Mouse (Mus musculus) megakaryocyte, adult 5-6 weeks (primary cell): Measurements from ENCODE around the gene Ppp2r3a. TPM values are rescaled to one million over a fixed set of nuclear protein-coding genes. Genes with fewer than 3 reads are reported as not detected.

ENCODE experiments used
- ATAC-seq: 2 replicates; pipeline ENCODE4 v1.8.0; 2016; ENCODE audit warnings: mild to moderate bottlenecking, inconsistent platforms; ENCODE audit not compliant: poor library complexity, severe bottlenecking
- total RNA-seq, 2 experiments: library from RNA; stranded (forward) in 1 of 2; stranded (reverse) in 1 of 2; fragments of 153-499, 151-499 nt in 1 of 2; fragments of 221-1000, 200-1000 nt in 1 of 2; gene quantifications; 2 replicates each; pipeline versions ENCODE4 v1.2.3 to v1.2.4; 2015 to 2017

Gene Ppp2r3a
- total RNA-seq, 2 experiments from 2014 or later, result 3.5 to 5.6 TPM

DNA sequence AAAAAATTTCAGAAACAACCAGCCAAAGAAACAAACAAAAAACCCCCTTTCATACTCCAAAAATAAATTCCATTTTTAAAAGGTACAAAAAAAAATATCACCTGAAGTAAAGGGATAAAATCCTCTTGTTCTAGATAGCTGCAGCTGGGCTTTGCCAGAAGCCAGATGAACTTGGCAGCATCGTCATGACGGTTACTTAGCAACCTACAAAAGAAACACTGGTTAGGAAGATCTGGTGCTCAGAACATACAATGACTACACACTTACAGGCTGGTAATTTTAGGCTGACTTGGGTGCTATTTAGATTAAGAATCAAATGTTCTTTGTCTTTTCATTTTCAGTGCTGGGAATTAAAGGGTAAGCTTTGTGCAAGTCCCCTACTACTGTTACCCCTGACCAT, 71.4 kb downstream of the Ppp2r3a start:
- no peak for ATAC-seq

DNA sequence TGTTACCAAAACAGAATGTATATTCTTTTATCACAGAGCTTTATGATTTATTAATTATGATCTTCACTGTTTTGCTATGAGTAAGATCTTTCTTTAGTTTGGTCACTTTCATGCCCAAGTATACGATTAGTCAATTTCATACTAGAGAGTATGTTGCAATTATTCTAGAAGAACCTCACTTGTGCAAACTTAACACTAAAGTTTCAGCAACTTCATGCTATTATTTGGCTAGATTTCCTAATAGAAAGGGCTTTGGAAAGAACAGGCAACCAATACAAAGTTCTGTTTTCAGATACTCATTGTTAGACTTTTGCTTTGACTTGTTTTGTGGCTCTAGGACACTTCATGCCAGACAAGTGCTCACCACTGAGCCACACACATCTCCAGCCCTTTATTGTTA, 91.0 kb downstream of the Ppp2r3a start:
- peak; percentile 70 for ATAC-seq

DNA sequence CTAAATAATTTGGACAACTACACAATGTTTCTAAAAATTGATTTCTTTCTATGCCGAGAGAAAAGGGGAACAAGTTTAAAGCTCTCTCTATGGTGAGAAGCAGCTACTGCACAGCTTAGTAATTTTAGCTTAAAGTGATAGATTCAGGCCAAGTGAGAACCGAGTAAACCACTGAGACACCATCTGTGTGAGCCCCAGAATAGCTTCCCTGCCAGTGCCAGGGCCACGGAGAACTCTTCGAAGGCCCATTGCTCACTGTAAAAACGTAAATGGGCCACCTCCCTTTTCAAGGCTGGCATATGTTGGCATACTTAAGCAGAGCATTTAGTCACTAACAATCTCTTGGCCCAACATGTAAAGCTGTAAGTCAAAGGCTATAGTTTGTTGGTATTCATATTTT, 91.5 kb downstream of the Ppp2r3a start:
- ATAC-seq, result peak; percentile 48

GRCm38 (mm10) chr9:101159431-101159830, 92.2 kb downstream of the Ppp2r3a start:
- peak; percentile 85 for ATAC-seq

DNA sequence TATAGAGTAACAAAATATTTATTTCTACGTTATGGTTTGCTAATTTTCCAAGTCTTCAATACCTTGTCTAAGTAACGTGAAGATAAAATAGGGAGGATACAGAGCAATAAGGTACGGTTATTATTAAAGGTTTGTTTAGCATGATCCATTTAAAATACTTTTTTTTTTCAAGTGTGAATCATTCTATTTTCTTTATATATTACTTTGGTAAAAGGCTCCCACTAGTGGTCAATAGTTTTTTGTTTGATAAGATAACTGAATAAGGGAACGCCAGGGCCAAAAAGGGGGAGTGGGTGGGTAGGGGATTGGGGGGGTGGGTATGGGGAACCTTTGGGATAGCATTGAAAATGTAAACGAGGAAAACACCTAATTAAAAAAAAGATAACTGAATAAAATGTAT, 98.7 kb downstream of the Ppp2r3a start:
- no peak for ATAC-seq

GRCm38 (mm10) chr9:101143635-101144034, 108.0 kb downstream of the Ppp2r3a start:
- no peak for ATAC-seq

DNA sequence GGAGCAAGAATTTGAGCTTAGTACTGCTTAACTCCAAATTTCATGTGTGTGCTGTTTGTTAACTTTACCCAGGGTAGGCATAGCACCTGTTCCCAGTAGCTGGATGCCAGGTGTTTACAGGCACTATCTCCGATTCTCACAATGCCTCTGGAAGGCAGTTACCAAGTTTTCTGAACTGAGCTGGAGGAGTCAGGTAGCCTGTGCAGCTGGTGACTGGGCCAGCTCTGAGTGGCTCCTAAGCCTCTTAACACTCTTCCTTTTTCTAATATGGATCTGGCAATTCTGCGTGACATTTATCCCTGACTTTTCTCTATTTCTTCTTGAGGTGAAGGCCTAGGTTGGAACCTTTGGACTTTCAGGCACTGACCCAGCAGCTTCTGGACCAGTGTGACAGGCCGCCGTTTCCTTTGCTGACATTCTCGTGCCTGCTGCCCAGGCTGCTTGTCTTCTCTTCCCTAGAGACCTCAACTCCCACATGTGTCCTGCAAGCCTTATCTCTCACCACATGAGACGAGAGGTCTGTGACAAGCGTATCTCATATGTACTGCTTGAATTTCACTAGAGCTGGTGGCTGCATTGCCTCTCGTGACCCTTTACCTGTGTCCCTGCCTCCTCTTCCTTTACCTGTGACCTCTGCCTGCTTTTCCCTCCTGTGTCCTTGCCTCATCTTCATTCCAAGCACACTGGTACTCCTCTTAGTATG, 137.3 kb downstream of the Ppp2r3a start:
- no peak for ATAC-seq

DNA sequence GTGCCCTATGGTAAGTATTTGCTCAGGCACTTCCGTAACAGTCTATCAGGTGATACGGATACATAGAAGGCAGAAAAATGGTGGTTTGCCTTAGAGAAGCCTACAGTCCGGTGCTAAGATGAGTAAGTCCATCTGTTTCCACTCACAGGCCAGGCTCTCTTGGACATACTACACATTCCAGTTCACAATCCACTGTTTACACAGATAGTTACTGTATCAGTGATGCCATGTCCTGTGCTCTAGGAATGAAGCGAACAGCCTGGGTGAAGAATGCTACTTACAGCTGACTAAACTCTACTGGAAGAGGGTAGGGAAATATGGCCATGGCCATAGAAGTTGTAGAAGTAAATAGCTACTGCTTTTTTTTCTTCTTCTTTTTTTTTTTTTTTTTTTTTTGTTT, 138.3 kb downstream of the Ppp2r3a start:
- no peak for ATAC-seq

- ATAC-seq, result no peak
These were observed 141.6 kb downstream of the Ppp2r3a start for GRCm38 (mm10) chr9:101110013-101110412.

GRCm38 (mm10) chr9:101107386-101107785, 144.2 kb downstream of the Ppp2r3a start:
- no peak for ATAC-seq

DNA sequence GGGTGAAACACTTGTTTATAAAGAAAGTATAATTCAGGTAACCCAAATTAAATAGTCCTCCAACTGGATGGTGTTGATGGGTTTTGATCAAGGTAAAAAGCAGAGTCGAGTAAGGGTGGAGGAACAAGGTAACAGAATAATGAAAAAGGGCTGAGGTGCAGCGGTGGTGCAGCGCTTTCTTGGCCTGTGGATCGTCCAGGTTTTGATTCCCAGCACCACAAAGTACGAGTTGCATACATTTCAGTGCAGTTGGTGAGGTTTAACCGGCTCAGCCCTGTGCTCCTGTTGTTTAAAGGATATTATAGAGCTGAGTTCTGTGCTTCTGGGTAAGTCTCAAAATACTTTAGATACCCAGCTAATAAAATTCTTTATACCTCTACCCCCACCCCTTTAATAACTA, 145.9 kb downstream of the Ppp2r3a start:
- ATAC-seq, result no peak

GRCm38 (mm10) chr9:101104931-101105330, 146.7 kb downstream of the Ppp2r3a start:
- ATAC-seq, result no peak

- ATAC-seq, result no peak
These were observed 149.3 kb downstream of the Ppp2r3a start for GRCm38 (mm10) chr9:101102288-101102687.

DNA sequence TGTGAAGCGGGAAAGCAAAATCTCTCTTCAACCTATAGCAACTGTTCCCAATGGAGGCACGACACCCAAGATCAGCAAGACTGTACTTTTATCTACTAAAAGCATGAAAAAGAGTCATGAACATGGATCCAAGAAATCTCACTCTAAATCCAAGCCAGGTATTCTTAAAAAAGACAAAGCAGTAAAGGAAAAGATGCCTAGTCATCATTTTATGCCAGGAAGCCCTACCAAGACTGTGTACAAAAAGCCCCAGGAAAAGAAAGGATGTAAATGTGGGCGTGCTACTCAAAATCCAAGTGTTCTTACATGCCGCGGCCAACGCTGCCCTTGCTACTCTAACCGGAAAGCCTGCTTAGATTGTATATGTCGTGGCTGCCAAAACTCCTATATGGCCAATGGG, 150.0 kb downstream of the Ppp2r3a start:
- ATAC-seq, result no peak

- ATAC-seq, result no peak
These were observed 151.4 kb downstream of the Ppp2r3a start for GRCm38 (mm10) chr9:101100163-101100562.

DNA sequence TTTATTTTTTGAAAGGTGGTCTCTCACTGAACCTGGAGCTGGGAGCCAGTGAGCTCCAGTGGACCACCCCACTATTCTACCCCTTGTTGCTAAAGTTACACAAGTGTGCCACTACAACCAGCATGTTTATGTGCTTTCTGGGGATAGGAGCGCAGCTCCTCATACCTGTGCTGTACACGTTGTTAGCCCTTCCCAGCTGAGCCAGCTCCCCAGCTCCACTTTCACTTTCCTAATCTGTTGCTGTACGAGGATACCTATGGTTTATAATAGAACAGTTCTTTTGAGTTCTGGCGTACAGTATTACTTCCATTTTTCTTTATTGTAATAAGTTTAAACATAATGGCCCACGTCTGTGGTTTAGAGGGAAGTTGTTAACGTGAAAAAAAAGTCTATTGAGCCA, 152.2 kb downstream of the Ppp2r3a start:
- ATAC-seq, result peak; percentile 40; the same call in 1 of the 2 replicates

GRCm38 (mm10) chr9:101097542-101097941, 154.1 kb downstream of the Ppp2r3a start:
- ATAC-seq, result peak; percentile 36

DNA sequence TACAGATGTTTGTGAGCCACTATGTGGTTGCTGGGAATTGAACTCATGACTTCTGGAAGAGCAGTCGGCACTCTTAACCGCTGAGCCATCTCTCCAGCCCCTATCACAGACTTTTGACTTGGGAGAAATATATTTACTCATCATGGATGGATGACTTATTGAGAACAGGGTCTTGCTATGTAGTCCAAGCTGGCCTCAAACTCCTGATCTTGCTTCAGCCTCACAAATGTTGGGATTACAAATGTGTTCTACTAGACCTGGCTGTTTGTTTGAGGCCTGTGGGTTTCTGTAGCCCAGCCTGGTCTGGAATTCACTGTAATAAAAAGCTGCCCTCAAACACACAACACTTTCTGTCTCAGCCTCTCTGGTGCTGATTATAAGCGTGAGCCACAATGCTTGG, 155.1 kb downstream of the Ppp2r3a start:
- ATAC-seq, result no peak

GRCm38 (mm10) chr9:101095425-101095824, 156.2 kb downstream of the Ppp2r3a start:
- ATAC-seq, result no peak

DNA sequence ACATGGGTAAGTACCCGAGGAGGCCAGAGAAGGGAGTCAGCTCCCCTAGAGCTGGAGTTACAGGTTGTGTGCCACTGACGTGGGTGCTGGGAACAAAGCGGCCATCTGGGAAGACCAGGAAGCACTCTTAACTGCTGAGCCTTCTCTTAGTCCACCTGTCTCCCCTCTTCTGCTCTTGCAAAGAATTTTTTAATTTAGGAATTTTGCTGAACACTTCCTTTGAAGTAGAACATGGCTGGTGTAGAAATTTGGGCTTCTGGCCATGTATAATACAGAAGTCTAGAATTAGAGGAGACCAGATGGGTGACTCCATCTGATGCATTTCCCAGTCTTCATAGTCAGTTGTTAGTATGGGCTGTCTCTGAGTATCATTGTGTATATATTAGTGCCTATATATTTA, 167.9 kb downstream of the Ppp2r3a start:
- ATAC-seq, result no peak

- no peak for ATAC-seq
These were observed 171.4 kb downstream of the Ppp2r3a start for GRCm38 (mm10) chr9:101080046-101080685.

- no peak for ATAC-seq
These were observed 173.0 kb downstream of the Ppp2r3a start for GRCm38 (mm10) chr9:101078579-101078978.

DNA sequence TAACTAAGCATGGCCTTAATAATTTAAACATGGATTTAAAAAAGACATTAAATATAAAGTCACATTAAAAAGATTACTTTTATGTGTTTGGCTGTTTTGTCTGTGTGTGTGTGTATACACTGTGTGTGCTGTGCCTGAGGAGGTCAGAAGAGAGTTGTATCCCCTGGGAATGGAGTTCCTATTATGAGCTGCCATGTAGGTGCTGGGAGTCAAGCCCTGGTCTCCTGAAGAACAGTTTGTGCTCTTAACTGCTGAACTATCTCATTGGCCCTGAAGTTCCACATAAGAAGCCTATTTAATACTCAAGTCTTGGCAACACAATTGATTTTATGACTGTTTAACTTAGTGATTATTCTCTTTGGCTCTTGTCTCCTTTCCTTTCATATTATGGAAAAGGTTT, 174.1 kb downstream of the Ppp2r3a start:
- no peak for ATAC-seq
